Mouse (Mus musculus) adipose tissue, adult 10 weeks (tissue): ENCODE measurements around the gene Vill. TPM values are rescaled to one million over a fixed set of nuclear protein-coding genes. Genes with fewer than 3 reads are reported as not detected.

Source experiments
- polyA plus RNA-seq: library from polyadenylated mRNA; stranded (reverse); fragments of 350-450 nt; fragmentation: Illumina TruSeq; extraction: RNeasy Lipid Tissue Mini Kit (QIAGEN cat#74804); gene quantifications from one replicate; pipeline ENCODE4 v1.2.3, GENCODE M21; 2014; ENCODE audit warnings: low read depth, low replicate concordance

The Vill gene
- 6.5 TPM for polyA plus RNA-seq

GRCm38 (mm10) chr9:119052154-119052944 lies at the start of gene Vill:
Vill (plus strand) TSS chr9:119052778.

GRCm38 (mm10) chr9:119093419-119094295 lies 41.1 kb downstream of the Vill start, which contains the start of gene Plcd1:
Plcd1 (minus strand) TSS chr9:119093502.

GRCm38 (mm10) chr9:119101992-119102782 lies 49.6 kb downstream of the Vill start, which contains the start of gene Dlec1:
Dlec1 (plus strand) TSS chr9:119102478.

Other genes with a start within 250 kb of the Vill start
- 32.3 TPM for gene Ctdspl, start 126.3 kb upstream of the Vill start, polyA plus RNA-seq
- gene Plcd1, start 40.7 kb downstream of the Vill start, polyA plus RNA-seq: 18.7 TPM
- gene Dlec1, start 49.7 kb downstream of the Vill start, polyA plus RNA-seq: 12.8 TPM
- gene Acaa1b, start 104.3 kb downstream of the Vill start, polyA plus RNA-seq: 20.9 TPM
- gene Gm47289, start 106.4 kb downstream of the Vill start, polyA plus RNA-seq: not detected
- not detected for gene Slc22a13, start 156.3 kb downstream of the Vill start, polyA plus RNA-seq